Mouse (Mus musculus) c-Kit-positive CD71-positive TER-119-negative erythroid progenitor cells, embryonic 14.5 days (primary cell): ENCODE data around the gene Cd48.
"Not testable (repeated sequence)": the region's sequence is repeated elsewhere in the genome, so short reads cannot be mapped to it uniquely, and the experiment has no call there.

Experiments
- DNase-seq: peaks from one replicate; pipeline ENCODE4 v3.0.0-alpha.2; 2013; ENCODE audit warnings: low read depth

The Cd48 gene

DNA sequence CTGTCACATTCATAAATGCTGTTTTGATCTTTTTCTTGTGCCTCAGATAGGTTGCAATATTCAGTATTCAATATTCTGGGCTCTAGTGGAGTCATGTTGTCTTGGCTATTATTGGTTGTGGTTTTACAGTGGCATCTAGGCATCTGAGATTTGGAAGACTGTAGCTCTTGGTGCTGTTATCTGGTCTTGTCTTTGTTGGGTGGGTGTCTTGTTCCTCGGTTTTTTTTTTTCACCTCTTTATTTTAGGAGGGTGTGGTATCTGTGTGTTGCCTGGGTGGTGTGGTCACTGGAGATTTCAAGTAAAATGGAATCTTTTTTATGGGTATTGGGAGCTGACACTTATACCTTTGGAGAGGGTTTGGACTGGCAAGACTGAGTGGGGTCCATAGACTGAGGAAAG, 12.1 kb downstream of the Cd48 start:
- DNase-seq: no peak

DNA sequence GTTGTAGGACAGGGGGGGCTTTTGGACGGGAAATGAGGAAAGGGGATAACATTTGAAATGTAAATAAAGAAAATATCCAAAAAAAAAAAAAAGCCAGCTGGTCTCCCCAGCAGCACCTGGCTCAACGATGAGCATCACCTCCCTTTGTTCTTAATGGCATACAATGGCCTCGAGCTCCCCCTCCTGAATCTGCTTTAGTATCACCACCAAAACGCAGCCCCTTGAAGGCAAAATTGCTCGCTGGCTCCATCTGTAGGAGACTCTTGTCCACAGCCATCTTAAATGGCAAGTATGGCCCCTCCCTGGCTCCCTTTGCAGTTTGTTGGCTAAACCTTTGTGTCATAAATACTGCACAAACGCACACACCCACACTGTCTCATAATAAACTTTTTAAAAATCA, 17.2 kb downstream of the Cd48 start:
- peak; percentile 60 for DNase-seq

- DNase-seq: not testable (repeated sequence)
Observed at GRCm38 (mm10) chr1:171713736-171714135, 31.9 kb downstream of the Cd48 start.

DNA sequence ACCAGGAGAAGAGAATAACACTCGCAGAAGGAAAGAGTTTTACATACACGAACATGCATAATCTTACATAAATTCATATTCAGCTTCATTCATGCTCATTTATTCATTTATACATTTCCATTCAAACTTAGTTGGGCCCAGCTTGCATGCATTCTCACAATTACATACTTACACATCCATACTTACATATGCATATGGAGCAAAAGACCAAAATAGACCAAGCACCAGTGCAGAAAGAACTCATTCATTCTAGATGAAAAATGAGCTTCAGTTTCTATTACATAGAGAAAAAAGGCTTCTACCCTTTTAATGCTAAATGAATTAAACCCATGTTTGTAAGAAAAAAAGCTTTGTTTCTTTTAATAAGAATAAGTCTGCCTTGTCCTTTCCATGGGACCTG, 33.6 kb downstream of the Cd48 start:
- no peak for DNase-seq

GRCm38 (mm10) chr1:171716232-171716631, 34.4 kb downstream of the Cd48 start:
- DNase-seq: no peak

GRCm38 (mm10) chr1:171731195-171731594, 49.4 kb downstream of the Cd48 start:
- no peak for DNase-seq

DNA sequence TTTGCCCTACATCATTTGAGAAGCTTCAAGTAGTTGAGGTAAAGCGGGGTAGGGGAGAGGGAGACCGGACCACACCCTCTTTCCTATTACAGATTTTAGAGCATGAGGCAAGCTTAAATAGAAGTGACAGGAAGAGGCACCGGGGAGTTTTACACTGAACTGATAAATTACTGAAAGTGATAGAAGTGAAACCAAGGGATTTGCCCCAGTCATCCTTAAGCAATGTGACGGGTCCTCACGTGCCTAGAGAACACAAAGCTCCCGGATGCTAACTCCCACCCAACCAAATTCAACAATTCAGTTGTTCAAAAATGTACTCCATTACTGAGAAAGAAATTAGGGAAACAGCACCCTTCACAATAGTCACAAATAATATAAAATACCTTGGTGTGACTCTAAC, 53.1 kb downstream of the Cd48 start:
- no peak for DNase-seq

DNA sequence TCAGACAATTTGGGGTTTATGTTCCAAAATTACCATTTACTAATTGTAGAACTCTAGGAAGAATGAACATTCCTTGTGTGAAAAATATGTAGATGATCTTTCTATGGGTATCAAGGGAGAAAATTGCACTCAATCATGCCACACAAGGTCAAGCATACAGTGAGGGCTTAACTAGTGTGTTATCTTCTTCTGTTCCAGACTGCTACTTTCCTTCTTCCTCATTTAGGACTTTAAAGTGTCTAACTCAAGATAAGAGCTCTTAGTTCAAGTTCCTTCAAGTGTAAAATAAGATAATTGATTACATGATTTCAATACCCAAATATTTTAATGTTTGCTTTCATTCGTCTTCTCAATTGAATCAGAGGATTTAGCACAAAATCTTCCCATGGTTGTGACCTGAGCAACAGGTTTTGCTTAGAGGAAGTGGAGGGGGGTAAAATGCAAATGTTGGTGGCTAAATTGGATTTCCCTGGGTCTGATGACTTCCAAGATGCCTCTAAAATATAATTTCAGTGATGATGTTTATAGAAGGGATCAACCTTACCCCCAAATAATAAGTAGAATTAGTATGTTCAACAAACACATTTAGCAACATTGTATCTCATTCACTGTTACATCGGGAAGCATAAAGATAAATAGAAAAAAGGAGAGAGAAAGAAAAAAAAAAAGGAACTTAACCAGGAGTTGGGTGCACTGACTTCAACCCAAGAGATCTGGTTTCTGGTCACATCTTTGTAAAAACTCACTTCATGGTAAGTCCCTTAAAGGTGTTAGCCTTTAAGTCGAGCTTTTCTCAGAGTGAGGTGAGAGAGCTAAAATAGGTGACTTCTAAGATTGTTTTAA, 66.5 kb downstream of the Cd48 start:
- DNase-seq: peak; percentile 14
